Mouse (Mus musculus): Measurements from ENCODE around the gene Dusp14. TPM values are rescaled to one million over a fixed set of nuclear protein-coding genes. Genes with fewer than 3 reads are reported as not detected.

Gene Dusp14
- polyA plus RNA-seq (2012; ENCODE audit: low replicate concordance) = 0.59 TPM in 1 of 2 replicates, not detected in the other

DNA sequence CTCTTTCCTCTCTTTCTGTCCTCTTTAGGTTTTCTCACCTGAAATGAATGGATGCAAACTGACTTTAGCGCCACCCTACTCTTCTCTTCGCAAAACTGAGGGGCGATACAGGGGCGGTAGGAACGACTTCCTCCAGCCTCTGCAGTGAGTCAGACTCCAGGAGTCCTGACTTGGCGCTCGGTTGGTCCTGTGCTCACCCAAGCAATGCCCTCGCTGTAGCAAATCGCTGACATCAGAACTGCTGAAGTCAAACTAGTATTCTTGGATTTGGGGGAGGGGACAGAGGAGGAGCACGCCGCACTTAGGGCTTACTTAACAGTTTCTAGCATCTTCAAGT, at the start of gene Dusp14:
Gene Dusp14, minus strand, starts transcription at position 228 of the 337 bp plus-strand sequence.

Other genes starting within 250 kb of the Dusp14 start
- not detected in 2 replicates for gene Hnf1b, start 219.2 kb downstream of the Dusp14 start, polyA plus RNA-seq (2012; ENCODE audit: low replicate concordance)
- 0.37 and 2.0 TPM in 2 replicates for gene Ddx52, start 127.2 kb downstream of the Dusp14 start, polyA plus RNA-seq (2012; ENCODE audit: low replicate concordance)
- gene Synrg, start 104.8 kb downstream of the Dusp14 start, polyA plus RNA-seq (2012; ENCODE audit: low replicate concordance) = 2.5 and 25.9 TPM in 2 replicates
- 0.43 and 0.73 TPM in 2 replicates for gene Tada2a, start 60.3 kb upstream of the Dusp14 start, polyA plus RNA-seq (2012; ENCODE audit: low replicate concordance)
- gene Acaca, start 60.4 kb upstream of the Dusp14 start, polyA plus RNA-seq (2012; ENCODE audit: low replicate concordance) = 10.6 and 12.1 TPM in 2 replicates
- not detected in 2 replicates for gene Gm11437, start 98.2 kb upstream of the Dusp14 start, polyA plus RNA-seq (2012; ENCODE audit: low replicate concordance)

Data from leukemia stem cell, adult 10-12 weeks (primary cell).